Mouse (Mus musculus): Measurements from ENCODE around the gene Rhbdd3. TPM values are rescaled to one million over a fixed set of nuclear protein-coding genes. Genes with fewer than 3 reads are reported as not detected.
A peak's percentile ranks its signal among the peaks of the same experiment; 100 is the strongest.

Gene Rhbdd3
- polyA plus RNA-seq, 1 experiment: 26.4 TPM

GRCm38 (mm10) chr11:5154961-5155805, 56.5 kb downstream of the Rhbdd3 start:
- no peaks in the 10 kb centered on the region for H3K4me1 ChIP-seq (ENCODE audit: control insufficient read depth, insufficient read depth, low read length)
- H3K27me3 ChIP-seq (replicated peaks; ENCODE audit: control insufficient read depth, insufficient read depth, low read length): no peaks in the 10 kb centered on the region
- 59% methylated on average over 10 of the region's 10 CpGs for WGBS
- TF ChIP-seq CTCF (conservative IDR thresholded peaks at IDR 0.05; ENCODE audit: insufficient read depth, insufficient read length, low read depth, low read length): no peak
- TF ChIP-seq POLR2A (IDR thresholded peaks at IDR 0.05; ENCODE audit: low read depth, low read length): no peak
- no peaks in the 10 kb centered on the region for H3K36me3 ChIP-seq (ENCODE audit: control insufficient read depth, insufficient read depth, low read length)
- peak overlapping the region; percentile 87 for H3K27ac ChIP-seq (ENCODE audit: insufficient read depth, low read depth, low read length)
- no peak overlapping the region for H3K4me3 ChIP-seq (ENCODE audit: insufficient read depth, low read depth, low read length)
- peak; percentile 81 for DNase-seq

Other genes with a start within 250 kb of the Rhbdd3 start
- gene Nf2, start 249.4 kb upstream of the Rhbdd3 start, polyA plus RNA-seq (2012; rRNA removed): 54.0 and 54.4 TPM in 2 replicates
- 140 and 164 TPM in 2 replicates for gene Nipsnap1, start 225.0 kb upstream of the Rhbdd3 start, polyA plus RNA-seq (2012; rRNA removed)
- 16.6 and 17.7 TPM in 2 replicates for gene Thoc5, start 203.6 kb upstream of the Rhbdd3 start, polyA plus RNA-seq (2012; rRNA removed)
- 0.05 and 0.30 TPM in 2 replicates for gene Nefh, start 150.9 kb upstream of the Rhbdd3 start, polyA plus RNA-seq (2012; rRNA removed)
- gene Ap1b1, start 112.1 kb upstream of the Rhbdd3 start, polyA plus RNA-seq (2012; rRNA removed): 110 and 123 TPM in 2 replicates
- 1.1 and 1.3 TPM in 2 replicates for gene Rasl10a, start 40.8 kb upstream of the Rhbdd3 start, polyA plus RNA-seq (2012; rRNA removed)
- gene Gas2l1, start 33.6 kb upstream of the Rhbdd3 start, polyA plus RNA-seq (2012; rRNA removed): 40.2 and 48.3 TPM in 2 replicates
- 204 and 218 TPM in 2 replicates for gene Ewsr1, start 340 bp downstream of the Rhbdd3 start, polyA plus RNA-seq (2012; rRNA removed)
- gene Emid1, start 53.3 kb downstream of the Rhbdd3 start, polyA plus RNA-seq (2012; rRNA removed): 21.9 and 23.2 TPM in 2 replicates
- gene Kremen1, start 162.6 kb downstream of the Rhbdd3 start, polyA plus RNA-seq (2012; rRNA removed): 21.6 and 22.7 TPM in 2 replicates

All from kidney, adult 2 months (tissue).